Mouse (Mus musculus) myocyte (in vitro differentiated cells): ENCODE data around the gene Hpcal4. TPM values are rescaled to one million over a fixed set of nuclear protein-coding genes. Genes with fewer than 3 reads are reported as not detected.
"Not testable (repeated sequence)": the region's sequence is repeated elsewhere in the genome, so short reads cannot be mapped to it uniquely, and the experiment has no call there.

Experiments
- H3K27me3 ChIP-seq: one replicate; pipeline ENCODE4 v1.6.1; 2011; ENCODE audit not compliant: control insufficient read depth, insufficient read depth, insufficient read length
- H3K36me3 ChIP-seq: one replicate; pipeline ENCODE4 v1.6.1; 2011; ENCODE audit not compliant: control insufficient read depth, insufficient read depth
- H3K4me2 ChIP-seq: one replicate; pipeline ENCODE4 v1.6.1; 2011; ENCODE audit warnings: low read depth, control low read depth
- H3K4me3 ChIP-seq: one replicate; pipeline ENCODE4 v1.5.1; 2011; ENCODE audit warnings: mild to moderate bottlenecking, control low read depth, moderate library complexity
- H3K79me2 ChIP-seq: one replicate; pipeline ENCODE4 v1.6.1; 2011; ENCODE audit not compliant: control insufficient read depth, insufficient read depth
- H3ac ChIP-seq: one replicate; pipeline ENCODE4 v1.6.1; 2011; ENCODE audit not compliant: control insufficient read depth, insufficient read length
- CEBPB ChIP-seq: IDR thresholded peaks from 2 replicates; pipeline ENCODE4 v1.6.1; 2011; ENCODE audit warnings: mild to moderate bottlenecking, moderate library complexity; ENCODE audit not compliant: poor library complexity, insufficient read depth, severe bottlenecking
- E2F4 ChIP-seq: IDR thresholded peaks from one replicate; pipeline ENCODE4 v1.6.1; 2011; ENCODE audit warnings: mild to moderate bottlenecking, control low read depth, moderate library complexity; ENCODE audit not compliant: insufficient read depth
- MAX ChIP-seq: IDR thresholded peaks from one replicate; pipeline ENCODE4 v1.6.1; 2011; ENCODE audit warnings: low read depth, mild to moderate bottlenecking, control low read depth
- MYOD1 ChIP-seq, 3 experiments: IDR thresholded peaks; one replicate each; pipeline ENCODE4 v1.6.1; 2011; ENCODE audit warnings: control low read depth in 2 of 3, low read depth in 2 of 3, mild to moderate bottlenecking in 2 of 3, moderate library complexity in 1 of 3; ENCODE audit not compliant: insufficient read length in 2 of 3, control insufficient read depth in 1 of 3
- MYOG ChIP-seq, 3 experiments: IDR thresholded peaks; one replicate each; pipeline ENCODE4 v1.6.1; 2011; ENCODE audit warnings: control low read depth in 2 of 3, low read depth in 2 of 3, mild to moderate bottlenecking in 2 of 3; ENCODE audit not compliant: insufficient read length in 2 of 3, control insufficient read depth in 1 of 3, insufficient read depth in 1 of 3
- POLR2A ChIP-seq: IDR thresholded peaks from one replicate; pipeline ENCODE4 v1.6.1; 2011; ENCODE audit warnings: low read depth, mild to moderate bottlenecking, control low read depth, moderate library complexity; ENCODE audit not compliant: insufficient read length
- POLR2AphosphoS2 ChIP-seq: IDR thresholded peaks from one replicate; pipeline ENCODE4 v1.6.1; 2011; ENCODE audit warnings: low read depth, control low read depth; ENCODE audit not compliant: insufficient read length
- REST ChIP-seq: IDR thresholded peaks from one replicate; pipeline ENCODE4 v1.6.1; 2011; ENCODE audit warnings: mild to moderate bottlenecking, control low read depth, moderate library complexity; ENCODE audit not compliant: insufficient read depth, insufficient read length
- SRF ChIP-seq: IDR thresholded peaks from one replicate; pipeline ENCODE4 v1.6.1; 2011; ENCODE audit warnings: low read depth; ENCODE audit not compliant: control insufficient read depth, insufficient read length
- TCF12 ChIP-seq: IDR thresholded peaks from one replicate; pipeline ENCODE4 v1.6.1; 2011; ENCODE audit warnings: mild to moderate bottlenecking, control low read depth; ENCODE audit not compliant: poor library complexity, insufficient read depth, severe bottlenecking
- TCF3 ChIP-seq: IDR thresholded peaks from one replicate; pipeline ENCODE4 v1.6.1; 2011; ENCODE audit warnings: low read depth, control low read depth; ENCODE audit not compliant: insufficient read length
- USF1 ChIP-seq: IDR thresholded peaks from one replicate; pipeline ENCODE4 v1.6.1; 2011; ENCODE audit warnings: low read depth, mild to moderate bottlenecking, control low read depth, moderate library complexity
- polyA plus RNA-seq: library from polyadenylated mRNA; unstranded; fragments of >200 nt; fragmentation: generic; extraction: Trizol; gene quantifications from one replicate; pipeline ENCODE4 v1.2.1, GENCODE M21; 2012; ENCODE audit warnings: missing spikeins

The Hpcal4 gene
- polyA plus RNA-seq, 1 experiment, result not detected

- TF ChIP-seq POLR2AphosphoS2 (no peak), MYOD1 (IDR thresholded peaks at IDR 0.05; ENCODE audit: control insufficient read depth in 1 of 3, insufficient read length in 2 of 3, low read depth in 2 of 3) (no peak), TCF12 (no peak), USF1 (no peak), REST (no peak), MAX (no peak), SRF (no peak), CEBPB (no peak), TCF3 (no peak), MYOG (IDR thresholded peaks at IDR 0.05; ENCODE audit: control insufficient read depth in 1 of 3, insufficient read depth in 1 of 3, insufficient read length in 2 of 3, low read depth in 2 of 3) (no peak), POLR2A (no peak), E2F4 (no peak)
These were observed 30.1 kb upstream of the Hpcal4 start for GRCm38 (mm10) chr4:123152976-123153375.

GRCm38 (mm10) chr4:123155004-123155403 is 28.0 kb upstream of the Hpcal4 start:
- TF ChIP-seq CEBPB (no peak), MAX (no peak), POLR2A (no peak), MYOD1 (IDR thresholded peaks at IDR 0.05; ENCODE audit: control insufficient read depth in 1 of 3, insufficient read length in 2 of 3, low read depth in 2 of 3) (no peak), SRF (no peak), MYOG (IDR thresholded peaks at IDR 0.05; ENCODE audit: control insufficient read depth in 1 of 3, insufficient read depth in 1 of 3, insufficient read length in 2 of 3, low read depth in 2 of 3) (no peak), TCF12 (no peak), POLR2AphosphoS2 (no peak), TCF3 (no peak)
- no peak overlapping the region for H3ac ChIP-seq
- no peaks in the 10 kb centered on the region for H3K36me3 ChIP-seq
- H3K27me3 ChIP-seq, result peaks cover 12% of the 10 kb centered on the region
- H3K4me3 ChIP-seq, result no peak overlapping the region
- no peak overlapping the region for H3K4me2 ChIP-seq
- H3K79me2 ChIP-seq, result no peaks in the 10 kb centered on the region

More at GRCm38 (mm10) chr4:123152976-123153375, 30.1 kb upstream of the Hpcal4 start:
- peaks cover 18% of the 10 kb centered on the region for H3K27me3 ChIP-seq
- H3K4me3 ChIP-seq, result no peak overlapping the region
- no peak overlapping the region for H3ac ChIP-seq
- H3K36me3 ChIP-seq, result no peaks in the 10 kb centered on the region
- H3K79me2 ChIP-seq, result no peaks in the 10 kb centered on the region
- no peak overlapping the region for H3K4me2 ChIP-seq

GRCm38 (mm10) chr4:123155427-123155826 is 27.6 kb upstream of the Hpcal4 start:
- H3K4me3 ChIP-seq, result no peak overlapping the region

GRCm38 (mm10) chr4:123155840-123156239 is 27.2 kb upstream of the Hpcal4 start:
- Histone ChIP-seq H3K27me3 (peaks cover 20% of the 10 kb centered on the region), H3ac (no peak overlapping the region), H3K4me2 (no peak overlapping the region), H3K36me3 (no peaks in the 10 kb centered on the region), H3K4me3 (no peak overlapping the region), H3K79me2 (no peaks in the 10 kb centered on the region)
- no peak for TF ChIP-seq POLR2A
- TF ChIP-seq REST, result no peak

More at GRCm38 (mm10) chr4:123155427-123155826, 27.6 kb upstream of the Hpcal4 start:
- H3ac ChIP-seq, result no peak overlapping the region
- H3K27me3 ChIP-seq, result peaks cover 16% of the 10 kb centered on the region
- TF ChIP-seq CEBPB (no peak), MYOG (IDR thresholded peaks at IDR 0.05; ENCODE audit: control insufficient read depth in 1 of 3, insufficient read depth in 1 of 3, insufficient read length in 2 of 3, low read depth in 2 of 3) (no peak), E2F4 (no peak), REST (no peak), MAX (no peak), POLR2AphosphoS2 (no peak), MYOD1 (IDR thresholded peaks at IDR 0.05; ENCODE audit: control insufficient read depth in 1 of 3, insufficient read length in 2 of 3, low read depth in 2 of 3) (no peak), TCF12 (no peak), TCF3 (no peak)
- no peaks in the 10 kb centered on the region for H3K36me3 ChIP-seq
- H3K4me2 ChIP-seq, result no peak overlapping the region
- no peaks in the 10 kb centered on the region for H3K79me2 ChIP-seq

- Histone ChIP-seq H3K27me3 (peaks cover 25% of the 10 kb centered on the region), H3K4me3 (no peak overlapping the region), H3K36me3 (no peaks in the 10 kb centered on the region), H3K79me2 (no peaks in the 10 kb centered on the region), H3ac (no peak overlapping the region), H3K4me2 (no peak overlapping the region)
- TF ChIP-seq POLR2A (no peak), CEBPB (no peak), MYOG (IDR thresholded peaks at IDR 0.05; ENCODE audit: control insufficient read depth in 1 of 3, insufficient read depth in 1 of 3, insufficient read length in 2 of 3, low read depth in 2 of 3) (no peak), MYOD1 (IDR thresholded peaks at IDR 0.05; ENCODE audit: control insufficient read depth in 1 of 3, insufficient read length in 2 of 3, low read depth in 2 of 3) (no peak), TCF3 (no peak), USF1 (no peak), E2F4 (no peak), MAX (no peak), SRF (no peak), REST (no peak), TCF12 (no peak), POLR2AphosphoS2 (no peak)
These were observed 22.5 kb upstream of the Hpcal4 start for GRCm38 (mm10) chr4:123160571-123160970.

GRCm38 (mm10) chr4:123161251-123161650 is 21.8 kb upstream of the Hpcal4 start:
- not testable (repeated sequence) for H3K4me2 ChIP-seq, H3K36me3 ChIP-seq, H3ac ChIP-seq

More at GRCm38 (mm10) chr4:123161251-123161650, 21.8 kb upstream of the Hpcal4 start:
- not testable (repeated sequence) for H3K4me3 ChIP-seq, H3K79me2 ChIP-seq
- H3K27me3 ChIP-seq, result peaks cover 25% of the 10 kb centered on the region
